Mouse (Mus musculus) embryonic facial prominence, embryonic 12.5 days (tissue): ENCODE results near the gene B4galt3. TPM values are rescaled to one million over a fixed set of nuclear protein-coding genes. Genes with fewer than 3 reads are reported as not detected.
A peak's percentile ranks its signal among the peaks of the same experiment; 100 is the strongest.

Experiments
- ATAC-seq: fragments of 200-750 bp; cut with Nextera tagmentation; 2 replicates; pipeline ENCODE4 v1.8.0; 2017; ENCODE audit not compliant: insufficient number of reproducible peaks, insufficient read depth, low FRiP score, low TSS enrichment
- H3K27ac ChIP-seq: fragments of 300-500 bp; sonication (generic); 2 replicates; pipeline ENCODE4 v1.5.1; 2016; ENCODE audit warnings: mild to moderate bottlenecking
- H3K27me3 ChIP-seq: fragments of 300-500 bp; sonication (generic); 2 replicates; pipeline ENCODE4 v1.6.1; 2016; ENCODE audit warnings: mild to moderate bottlenecking, moderate library complexity
- H3K36me3 ChIP-seq: fragments of 300-500 bp; sonication (generic); 2 replicates; pipeline ENCODE4 v1.6.1; 2016; ENCODE audit warnings: mild to moderate bottlenecking
- H3K4me1 ChIP-seq: fragments of 300-500 bp; sonication (generic); 2 replicates; pipeline ENCODE4 v1.6.1; 2016
- H3K4me2 ChIP-seq: fragments of 300-500 bp; sonication (generic); replicated peaks from 2 replicates; pipeline ENCODE4 v1.6.1; 2016; ENCODE audit warnings: mild to moderate bottlenecking, moderate library complexity
- H3K4me3 ChIP-seq: fragments of 300-500 bp; sonication (generic); 2 replicates; pipeline ENCODE4 v1.5.1; 2016; ENCODE audit warnings: mild to moderate bottlenecking
- H3K9ac ChIP-seq: fragments of 300-500 bp; sonication (generic); 2 replicates; pipeline ENCODE4 v1.6.1; 2016; ENCODE audit warnings: mild to moderate bottlenecking, moderate library complexity
- H3K9me3 ChIP-seq: fragments of 300-500 bp; sonication (generic); 2 replicates; pipeline ENCODE4 v1.6.1; 2016; ENCODE audit warnings: mild to moderate bottlenecking, moderate library complexity
- WGBS: fragments of 180-500 bp; shearing (Covaris S2); methylation state at CpG from one replicate; pipeline ENCODE4 v1.1.7; 2016; 5-methylcytosine and 5-hydroxymethylcytosine counted together
- polyA plus RNA-seq: library from polyadenylated mRNA; unstranded; fragments of >200 nt; fragmentation: Nextera tagmentation; extraction: Ambion mirVana; gene quantifications from 2 replicates; pipeline ENCODE4 v1.2.1, GENCODE M21; 2016

B4galt3 gene
- polyA plus RNA-seq, 1 experiment from 2014 or later, result 89.3 TPM

DNA sequence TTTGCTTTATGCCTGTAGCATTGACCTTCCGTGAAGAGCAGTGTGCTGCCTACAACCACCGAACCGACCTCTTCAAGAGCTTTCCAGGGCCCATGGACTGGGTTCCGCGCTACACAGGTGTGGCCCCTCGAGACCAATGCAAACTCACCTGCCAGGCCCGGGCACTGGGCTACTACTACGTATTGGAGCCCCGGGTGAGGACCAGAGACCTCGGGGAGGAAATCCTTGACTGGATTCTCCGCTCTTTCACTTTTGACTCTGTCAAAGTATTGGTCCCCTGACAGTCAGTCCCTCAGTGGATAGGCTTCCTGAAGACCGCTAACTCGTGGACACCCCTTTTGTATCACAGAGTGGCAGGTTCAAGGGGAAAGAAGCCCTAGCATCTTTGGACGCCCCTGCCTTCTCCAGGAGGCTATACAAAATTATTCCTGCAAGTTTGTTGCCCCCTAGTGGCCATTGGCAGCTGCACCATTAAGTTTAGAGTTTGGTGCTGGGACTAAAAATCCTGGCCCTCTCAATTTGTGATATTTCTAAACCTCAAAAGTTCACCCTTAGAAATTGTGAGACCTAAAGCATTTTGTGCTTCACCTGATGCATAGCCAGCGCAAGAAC, 13.1 kb upstream of the B4galt3 start:
- no peak overlapping the region for H3K9ac ChIP-seq
- no peak for ATAC-seq
- H3K27ac ChIP-seq, result no peak overlapping the region
- H3K36me3 ChIP-seq, result peaks cover 36% of the 10 kb centered on the region
- 69% methylated on average over 15 of the region's 15 CpGs for WGBS
- H3K9me3 ChIP-seq, result no peaks in the 10 kb centered on the region
- no peak overlapping the region for H3K4me2 ChIP-seq
- H3K27me3 ChIP-seq, result no peaks in the 10 kb centered on the region
- H3K4me3 ChIP-seq, result no peak overlapping the region
- H3K4me1 ChIP-seq, result peaks cover 18% of the 10 kb centered on the region

DNA sequence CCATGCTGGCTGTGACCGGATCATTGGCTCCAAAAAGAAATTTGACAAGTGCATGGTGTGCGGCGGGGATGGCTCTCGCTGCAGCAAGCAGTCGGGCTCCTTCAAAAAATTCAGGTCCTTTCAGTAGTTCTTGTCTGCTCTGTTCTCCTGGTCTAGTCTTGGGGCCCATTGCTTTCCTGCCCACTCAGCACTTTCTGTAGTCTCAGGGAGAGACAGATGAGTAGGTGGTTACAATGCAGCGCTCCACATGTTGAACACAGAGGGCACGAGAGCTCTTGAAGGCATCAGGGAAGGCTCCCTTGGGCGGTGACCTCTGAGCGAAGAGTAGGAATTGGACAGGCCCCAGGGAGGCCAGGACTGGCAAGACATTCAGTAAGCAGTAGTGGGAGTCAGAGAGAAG, 12.3 kb upstream of the B4galt3 start:
- no peak overlapping the region for H3K9ac ChIP-seq
- peaks cover 18% of the 10 kb centered on the region for H3K4me1 ChIP-seq
- no peak overlapping the region for H3K4me2 ChIP-seq
- no peaks in the 10 kb centered on the region for H3K27me3 ChIP-seq
- H3K4me3 ChIP-seq, result no peak overlapping the region
- WGBS, result 89% methylated on average over 9 of the region's 9 CpGs
- no peak overlapping the region for H3K27ac ChIP-seq
- H3K9me3 ChIP-seq, result no peaks in the 10 kb centered on the region
- no peak for ATAC-seq
- peaks cover 36% of the 10 kb centered on the region for H3K36me3 ChIP-seq

GRCm38 (mm10) chr1:171258921-171259320, 11.2 kb upstream of the B4galt3 start:
- Histone ChIP-seq H3K4me2 (no peak overlapping the region), H3K36me3 (peaks cover 34% of the 10 kb centered on the region), H3K9ac (no peak overlapping the region), H3K27ac (no peak overlapping the region), H3K4me3 (no peak overlapping the region), H3K4me1 (peaks cover 17% of the 10 kb centered on the region), H3K27me3 (no peaks in the 10 kb centered on the region), H3K9me3 (no peaks in the 10 kb centered on the region)
- 85% methylated on average over 17 of the region's 17 CpGs for WGBS
- ATAC-seq, result no peak

GRCm38 (mm10) chr1:171260316-171260715, 9.8 kb upstream of the B4galt3 start:
- no peak overlapping the region for H3K4me3 ChIP-seq
- no peak overlapping the region for H3K9ac ChIP-seq
- H3K27ac ChIP-seq, result no peak overlapping the region
- WGBS, result 70% methylated on average over 3 of the region's 3 CpGs
- ATAC-seq, result no peak
- H3K4me1 ChIP-seq, result peaks cover 16% of the 10 kb centered on the region
- no peaks in the 10 kb centered on the region for H3K27me3 ChIP-seq
- peaks cover 25% of the 10 kb centered on the region for H3K36me3 ChIP-seq
- no peak overlapping the region for H3K4me2 ChIP-seq
- H3K9me3 ChIP-seq, result no peaks in the 10 kb centered on the region

DNA sequence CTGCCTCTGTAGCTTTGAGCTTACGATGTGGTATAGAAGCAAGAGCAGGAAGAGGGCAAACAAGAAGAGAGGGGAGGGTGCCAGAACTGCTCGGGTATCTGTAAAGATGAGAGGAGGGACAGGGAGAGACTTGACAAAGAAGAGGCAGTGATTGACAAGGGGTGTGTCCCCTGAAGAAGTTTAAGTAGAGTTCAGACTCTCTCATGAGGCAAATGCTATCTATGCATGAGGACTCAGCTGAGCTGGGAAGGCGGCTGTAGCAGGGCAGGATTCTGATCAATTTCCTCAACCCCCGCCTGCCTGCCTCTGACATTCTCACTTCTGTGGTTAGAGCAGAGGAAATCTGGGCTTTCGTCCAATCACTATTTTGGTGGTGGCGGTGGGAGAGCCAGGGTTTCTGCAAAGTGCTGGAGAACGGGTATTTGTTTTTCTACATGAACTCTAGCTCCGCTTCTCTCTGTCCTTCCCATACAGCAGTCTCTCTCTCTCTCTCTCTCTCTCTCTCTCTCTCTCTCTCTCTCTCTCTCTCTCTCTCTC, 7.5 kb upstream of the B4galt3 start:
- peaks cover 16% of the 10 kb centered on the region for H3K4me1 ChIP-seq
- peaks cover 12% of the 10 kb centered on the region for H3K36me3 ChIP-seq
- WGBS, result 3% methylated on average over 8 of the region's 8 CpGs
- H3K4me2 ChIP-seq, result peak overlapping the region; percentile 51
- H3K9ac ChIP-seq, result 0 out of 2 replicates have a peak overlapping the region, but pooled peaks have one; percentile 45
- H3K9me3 ChIP-seq, result no peaks in the 10 kb centered on the region
- H3K4me3 ChIP-seq, result peak overlapping the region; percentile 24
- peak overlapping the region; percentile 92 for H3K27ac ChIP-seq
- ATAC-seq, result peak; percentile 77
- no peaks in the 10 kb centered on the region for H3K27me3 ChIP-seq

GRCm38 (mm10) chr1:171263185-171263611, 6.9 kb upstream of the B4galt3 start:
- peak overlapping the region; percentile 92 for H3K27ac ChIP-seq
- 8% methylated on average over 2 of the region's 2 CpGs for WGBS
- ATAC-seq, result peak; percentile 82
- H3K9me3 ChIP-seq, result no peaks in the 10 kb centered on the region
- no peaks in the 10 kb centered on the region for H3K27me3 ChIP-seq
- peaks cover 8% of the 10 kb centered on the region for H3K36me3 ChIP-seq
- H3K9ac ChIP-seq, result 0 out of 2 replicates have a peak overlapping the region, but pooled peaks have one; percentile 45
- H3K4me1 ChIP-seq, result peaks cover 16% of the 10 kb centered on the region
- peak overlapping the region; percentile 24 for H3K4me3 ChIP-seq
- peak overlapping the region; percentile 51 for H3K4me2 ChIP-seq

DNA sequence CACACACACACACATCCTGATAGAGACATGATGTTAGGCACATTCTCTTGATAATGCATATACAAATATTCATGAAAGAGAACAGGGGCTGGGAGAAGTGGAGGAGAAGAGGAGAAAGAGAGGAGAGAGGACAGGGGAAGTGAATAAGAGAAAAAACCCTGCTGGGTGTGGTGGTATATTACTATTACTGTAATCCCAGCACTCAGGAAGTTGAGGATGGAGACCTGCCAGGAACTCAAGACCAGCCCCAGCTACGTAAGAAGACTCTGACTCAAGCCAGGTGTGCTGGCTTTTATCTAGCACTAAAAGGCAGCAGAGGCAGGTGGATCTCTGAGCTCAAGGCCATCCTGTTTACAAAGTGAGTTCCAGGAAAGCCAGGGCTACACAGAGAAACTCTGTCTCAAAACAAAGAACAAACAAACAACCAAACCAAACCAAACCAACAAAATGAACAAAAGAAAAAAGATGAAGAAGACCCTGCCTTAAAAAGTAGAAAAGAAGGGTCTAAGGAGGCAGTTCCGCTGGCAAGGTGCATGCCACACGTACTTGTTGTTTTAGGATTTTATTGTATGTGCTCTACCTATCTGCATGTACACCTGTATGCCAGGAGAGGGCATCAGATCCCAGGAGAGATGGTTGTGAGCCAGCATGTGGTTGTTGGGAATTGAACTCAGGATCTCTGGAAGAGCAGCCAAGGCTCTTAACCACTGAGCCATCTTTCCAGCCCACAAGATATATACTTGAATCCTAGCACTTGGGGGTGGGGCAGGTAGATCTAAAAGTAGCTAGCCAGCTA, 6.3 kb upstream of the B4galt3 start:
- Histone ChIP-seq H3K9ac (no peak overlapping the region), H3K4me3 (no peak overlapping the region), H3K27me3 (no peaks in the 10 kb centered on the region), H3K27ac (peak overlapping the region; percentile 92), H3K9me3 (no peaks in the 10 kb centered on the region), H3K4me1 (peaks cover 16% of the 10 kb centered on the region), H3K36me3 (peaks cover 6% of the 10 kb centered on the region), H3K4me2 (peak overlapping the region; percentile 51)
- whole genome bisulfite sequencing, result 70% methylated on average over 3 of the region's 3 CpGs
- peak; percentile 19; the same call in 1 of the 2 replicates for ATAC-seq

- no peak overlapping the region for H3K4me3 ChIP-seq
- H3K27ac ChIP-seq, result no peak overlapping the region
- no peaks in the 10 kb centered on the region for H3K36me3 ChIP-seq
- H3K4me2 ChIP-seq, result no peak overlapping the region
- no peak for ATAC-seq
- no peak overlapping the region for H3K9ac ChIP-seq
- H3K4me1 ChIP-seq, result peaks cover 23% of the 10 kb centered on the region
- H3K9me3 ChIP-seq, result no peaks in the 10 kb centered on the region
- no peaks in the 10 kb centered on the region for H3K27me3 ChIP-seq
- 62% methylated on average over 4 of the region's 4 CpGs for WGBS
These were observed 4.0 kb upstream of the B4galt3 start for GRCm38 (mm10) chr1:171265971-171266744.

- no peaks in the 10 kb centered on the region for H3K9me3 ChIP-seq
- H3K36me3 ChIP-seq, result peaks cover 15% of the 10 kb centered on the region
- peaks cover 18% of the 10 kb centered on the region for H3K4me1 ChIP-seq
- no peak overlapping the region for H3K4me2 ChIP-seq
- 68% methylated on average over 1 of the region's 1 CpGs for WGBS
- no peaks in the 10 kb centered on the region for H3K27me3 ChIP-seq
- H3K9ac ChIP-seq, result no peak overlapping the region
- ATAC-seq, result no peak
- no peak overlapping the region for H3K27ac ChIP-seq
- H3K4me3 ChIP-seq, result no peak overlapping the region
These were observed 1.8 kb upstream of the B4galt3 start for GRCm38 (mm10) chr1:171268341-171268740.

GRCm38 (mm10) chr1:171270573-171270900, 409 bp downstream of the B4galt3 start:
- peak; percentile 74; the same call in 1 of the 2 replicates for ATAC-seq
- Histone ChIP-seq H3K4me2 (peak overlapping the region; percentile 91), H3K27me3 (no peaks in the 10 kb centered on the region), H3K27ac (0 out of 2 replicates have a peak overlapping the region, but pooled peaks have one; percentile 37), H3K9me3 (no peaks in the 10 kb centered on the region), H3K9ac (peak overlapping the region; percentile 75), H3K36me3 (peaks cover 37% of the 10 kb centered on the region), H3K4me3 (peak overlapping the region; percentile 72), H3K4me1 (peaks cover 15% of the 10 kb centered on the region; the same call in 1 of the 2 replicates)
- under 1% methylated on average over 19 of the region's 19 CpGs for WGBS

DNA sequence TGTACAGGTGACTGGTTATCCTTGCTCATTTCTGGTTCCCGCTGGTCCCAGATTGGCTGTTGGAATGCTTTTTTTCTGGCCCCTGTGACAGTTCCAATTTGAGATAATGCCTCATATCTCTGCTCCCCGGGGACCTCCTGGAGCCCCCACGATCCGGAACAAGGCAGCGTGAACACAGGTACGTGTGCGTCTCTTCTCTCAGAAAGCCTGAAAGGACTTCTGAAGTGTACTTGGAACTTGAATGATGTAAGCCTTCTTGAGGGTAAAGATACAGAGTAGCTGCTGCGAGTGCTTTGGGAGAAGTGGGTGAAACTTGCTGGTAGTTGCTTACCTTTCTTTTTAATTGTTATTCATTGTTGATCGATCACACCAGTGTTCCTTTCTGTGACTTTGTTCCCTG, 1.1 kb downstream of the B4galt3 start:
- H3K9me3 ChIP-seq, result no peaks in the 10 kb centered on the region
- ATAC-seq, result no peak
- peak overlapping the region; percentile 72 for H3K4me3 ChIP-seq
- 44% methylated on average over 9 of the region's 9 CpGs for WGBS
- no peak overlapping the region for H3K27ac ChIP-seq
- H3K36me3 ChIP-seq, result peaks cover 43% of the 10 kb centered on the region
- peak overlapping the region; percentile 91 for H3K4me2 ChIP-seq
- H3K27me3 ChIP-seq, result no peaks in the 10 kb centered on the region
- H3K4me1 ChIP-seq, result peaks cover 15% of the 10 kb centered on the region; the same call in 1 of the 2 replicates
- H3K9ac ChIP-seq, result peak overlapping the region; percentile 75
